Mouse (Mus musculus): ENCODE results near the gene Ppargc1a.
A peak's percentile ranks its signal among the peaks of the same experiment; 100 is the strongest.

Ppargc1a gene

DNA sequence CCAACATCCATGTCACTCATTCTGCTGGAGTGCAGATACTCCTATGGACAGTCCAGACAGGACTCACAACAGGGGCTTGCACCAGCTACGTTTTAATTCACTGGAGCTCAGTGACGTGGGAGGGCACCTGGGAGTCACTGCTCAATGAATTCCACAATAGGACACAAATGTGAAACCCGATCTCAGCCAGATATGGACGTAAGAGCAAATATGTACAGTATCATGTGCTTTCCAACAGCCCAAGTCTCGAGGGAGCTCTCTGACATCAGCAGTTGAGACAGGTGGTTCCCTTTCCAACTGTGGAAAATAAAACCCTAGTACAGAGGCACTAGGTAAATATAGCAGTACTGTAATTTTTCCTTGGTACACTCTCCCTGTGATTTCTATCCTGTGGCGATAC, at the start of gene Ppargc1a:
Gene Ppargc1a (minus strand): TSS at position 68 of the 400 bp plus-strand sequence.
- no peak for DNase-seq (ENCODE audit: inconsistent ontology term)

DNA sequence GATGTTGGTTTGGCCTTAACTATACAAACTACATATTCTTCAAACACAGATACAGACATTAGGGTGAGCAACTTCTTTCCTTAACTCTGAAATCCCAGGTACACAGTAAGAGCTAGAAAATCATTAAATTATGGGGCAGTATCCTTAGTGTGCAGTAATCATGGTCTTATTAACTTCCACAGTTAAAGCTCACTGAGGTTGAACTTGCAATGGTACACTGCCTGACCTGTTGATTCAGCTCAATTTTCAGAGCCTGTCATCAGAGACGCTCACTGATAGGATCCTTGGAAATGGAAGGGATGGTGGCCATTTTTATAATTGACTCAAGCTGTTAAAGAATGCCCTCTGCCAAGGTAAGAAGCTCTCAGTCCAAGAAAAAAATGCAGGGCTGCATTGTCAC, 49.4 kb upstream of the Ppargc1a start:
- no peak for DNase-seq (ENCODE audit: inconsistent ontology term)

DNA sequence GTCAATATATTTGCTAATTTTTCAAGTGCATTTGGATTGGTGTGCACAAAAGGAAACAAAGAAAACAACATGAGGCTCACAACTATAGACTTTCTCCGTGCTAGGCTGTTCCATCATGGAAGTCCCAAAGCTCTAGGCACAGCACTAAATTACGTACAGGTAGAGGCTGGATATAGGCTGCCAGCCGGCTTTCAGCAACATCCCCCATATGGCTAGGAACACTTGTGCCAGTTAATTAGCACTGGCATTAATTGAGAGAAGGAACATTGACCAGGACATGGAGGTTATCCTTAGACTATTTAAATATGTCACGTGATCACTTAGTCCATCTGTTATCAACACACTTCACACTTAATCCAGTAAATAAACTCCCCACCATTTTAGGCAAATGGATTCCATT, 44.5 kb upstream of the Ppargc1a start:
- no peak for DNase-seq (ENCODE audit: inconsistent ontology term)

DNA sequence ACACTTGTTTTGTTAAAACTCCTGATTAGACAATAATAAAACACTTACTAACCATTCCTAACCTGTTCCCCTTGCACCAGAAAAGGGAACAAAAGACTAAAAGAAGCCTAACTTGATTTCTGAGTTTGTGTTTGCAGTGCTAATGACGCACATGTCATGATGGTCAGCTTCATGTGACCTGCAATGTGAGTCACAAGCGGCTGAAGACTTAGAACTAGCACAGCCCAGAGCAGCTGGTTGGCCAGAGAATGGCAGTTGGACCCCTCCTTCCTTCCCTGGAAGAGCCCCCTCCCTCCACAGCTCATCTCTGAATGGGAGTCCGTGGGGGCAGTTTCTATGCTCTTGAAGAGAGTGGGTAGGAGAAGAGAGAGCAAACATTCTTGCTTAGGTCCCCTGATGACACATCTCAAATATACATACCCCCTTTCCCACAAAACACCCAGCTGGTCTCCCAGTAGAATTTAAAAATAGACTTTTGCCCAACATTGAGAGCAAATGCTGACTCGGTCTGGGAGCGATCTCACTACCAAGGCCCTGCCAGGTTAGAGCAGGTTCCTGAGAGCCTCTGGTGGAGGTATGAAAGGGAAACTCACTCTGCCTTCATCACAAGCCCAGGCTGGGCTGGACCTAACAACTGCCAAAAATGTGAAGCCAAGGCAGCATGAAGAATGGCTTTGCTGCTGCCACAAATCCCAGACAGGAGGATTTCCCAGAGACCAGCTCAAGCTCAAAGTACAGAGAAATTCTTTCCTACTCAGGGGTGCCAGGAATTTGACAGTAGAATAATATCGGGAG, 40.4 kb upstream of the Ppargc1a start:
- peak; percentile 46 for DNase-seq (ENCODE audit: inconsistent ontology term)

DNA sequence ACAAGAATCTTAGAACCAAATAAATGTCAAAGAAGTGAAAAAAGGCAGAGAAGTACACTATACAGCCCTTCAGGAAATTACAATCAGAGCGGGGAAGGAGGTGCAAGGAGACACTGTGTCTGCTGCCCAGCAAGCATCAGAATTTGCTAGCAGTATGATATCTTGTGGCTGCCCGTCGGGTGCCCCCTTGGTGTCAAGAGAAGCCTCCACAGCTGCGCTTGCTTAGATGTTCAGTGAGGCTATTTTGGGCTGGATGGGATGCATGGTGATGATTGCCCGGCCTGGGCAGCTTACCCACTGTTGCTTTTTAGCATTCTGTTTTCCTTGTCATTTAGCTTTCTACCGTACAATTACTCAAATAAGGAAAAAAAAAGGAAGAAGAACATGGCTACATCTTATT, 32.0 kb upstream of the Ppargc1a start:
- no peak for DNase-seq (ENCODE audit: inconsistent ontology term)

DNA sequence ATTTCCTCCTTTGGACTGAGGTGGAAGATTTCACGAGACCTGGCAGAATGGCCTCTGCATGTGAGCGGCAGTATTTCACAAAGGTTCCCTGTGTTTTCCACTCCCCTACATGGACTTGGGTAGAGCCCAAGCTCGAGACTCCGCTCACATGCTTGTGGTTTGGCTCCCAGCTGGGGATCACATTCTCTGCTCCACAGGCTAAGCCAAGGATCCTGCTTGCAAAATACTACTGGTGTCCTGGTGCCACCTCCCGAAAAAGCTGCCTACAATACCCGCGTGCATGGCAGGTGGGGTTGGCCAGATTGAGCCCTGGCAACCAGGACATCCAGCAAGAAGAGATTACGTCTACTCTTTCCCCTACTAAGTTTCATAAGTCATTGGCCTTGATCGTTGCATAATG, 28.1 kb upstream of the Ppargc1a start:
- peak; percentile 81 for DNase-seq (ENCODE audit: inconsistent ontology term)

DNA sequence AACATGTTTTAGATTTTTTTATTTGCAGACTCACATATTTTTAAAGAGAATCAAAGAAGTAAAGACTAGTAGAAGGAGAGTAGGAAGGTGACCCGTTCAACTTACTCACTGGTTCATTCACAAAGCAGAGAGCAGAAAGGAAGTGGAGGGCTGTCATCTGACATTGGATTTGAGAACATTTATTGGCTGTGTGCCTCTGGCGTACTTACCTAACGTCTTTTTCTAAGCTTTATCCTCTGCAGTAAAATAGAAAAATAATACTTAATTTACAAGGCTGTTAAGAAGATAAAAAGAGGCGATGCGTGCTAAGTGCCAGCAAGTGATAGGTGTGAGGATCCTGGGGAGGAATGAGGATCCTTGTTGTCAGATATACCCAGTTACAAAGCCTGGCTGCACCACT, 24.7 kb upstream of the Ppargc1a start:
- no peak for DNase-seq (ENCODE audit: inconsistent ontology term)

DNA sequence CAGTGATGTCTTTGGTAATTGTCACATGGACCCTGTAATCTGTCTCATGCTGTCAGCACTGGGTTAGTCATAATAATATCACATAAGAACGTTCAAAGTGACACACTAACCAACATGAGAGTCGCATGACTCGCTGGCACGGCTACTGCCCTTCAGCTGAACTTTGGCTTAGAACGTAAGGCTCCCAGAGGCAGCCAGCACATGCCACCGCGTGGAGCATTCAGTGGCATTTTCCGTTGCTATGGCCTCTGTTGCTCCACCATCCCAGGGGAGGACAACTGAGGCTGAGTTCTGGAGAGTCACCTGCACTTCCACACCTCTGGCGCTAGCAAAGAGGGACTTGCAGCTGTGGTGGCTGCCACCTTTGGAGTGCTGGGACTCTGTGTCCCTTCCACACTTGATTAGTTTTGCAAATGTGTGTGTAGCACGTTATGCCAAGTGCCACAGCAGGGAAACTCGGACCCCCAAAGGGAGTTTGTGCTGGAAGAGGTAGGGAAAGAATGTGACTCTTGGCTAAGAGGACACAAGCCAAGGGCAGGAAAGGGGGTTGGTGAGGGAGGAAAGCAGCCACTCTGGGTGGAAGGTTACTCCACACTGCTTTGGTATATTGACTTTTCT, 24.1 kb upstream of the Ppargc1a start:
- no peak for DNase-seq (ENCODE audit: inconsistent ontology term)

DNA sequence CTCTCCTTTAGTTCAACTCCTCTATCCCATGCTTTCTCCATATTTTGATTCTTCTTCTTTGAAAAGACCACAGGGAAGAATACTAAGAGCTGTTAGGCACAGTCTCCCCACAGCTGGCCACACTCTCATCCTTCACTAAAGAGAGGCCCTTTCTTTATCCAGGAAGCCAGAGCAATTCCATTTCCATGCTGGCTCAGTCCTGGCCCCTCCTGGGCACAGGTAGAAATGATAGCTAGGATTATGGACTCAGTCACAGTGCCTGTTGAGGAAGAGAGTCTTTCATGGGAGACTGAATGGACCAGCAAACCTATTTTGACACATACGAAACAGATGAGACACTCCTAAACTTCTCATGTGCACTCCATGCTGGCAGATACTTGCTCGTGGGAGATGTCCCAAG, 18.7 kb upstream of the Ppargc1a start:
- DNase-seq (ENCODE audit: inconsistent ontology term), result no peak

DNA sequence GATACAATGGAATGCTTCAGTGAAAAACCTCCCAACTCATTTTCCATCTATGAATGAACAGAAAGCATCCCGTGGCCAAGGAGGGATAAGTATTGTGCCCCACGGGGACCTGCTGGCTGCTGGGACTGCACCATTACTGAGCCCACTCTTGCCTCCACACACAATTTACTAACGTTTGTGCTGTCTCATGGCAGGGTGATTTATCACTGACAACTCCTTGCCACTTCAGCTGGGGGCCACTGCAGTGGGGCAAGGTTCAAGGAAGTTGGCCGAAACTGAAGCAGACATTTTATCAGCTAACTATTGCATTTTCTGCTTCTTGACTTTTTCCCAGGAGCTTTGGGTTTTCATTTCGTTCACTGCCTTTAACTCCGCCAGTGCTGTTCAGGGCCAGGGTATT, 17.5 kb upstream of the Ppargc1a start:
- no peak for DNase-seq (ENCODE audit: inconsistent ontology term)

DNA sequence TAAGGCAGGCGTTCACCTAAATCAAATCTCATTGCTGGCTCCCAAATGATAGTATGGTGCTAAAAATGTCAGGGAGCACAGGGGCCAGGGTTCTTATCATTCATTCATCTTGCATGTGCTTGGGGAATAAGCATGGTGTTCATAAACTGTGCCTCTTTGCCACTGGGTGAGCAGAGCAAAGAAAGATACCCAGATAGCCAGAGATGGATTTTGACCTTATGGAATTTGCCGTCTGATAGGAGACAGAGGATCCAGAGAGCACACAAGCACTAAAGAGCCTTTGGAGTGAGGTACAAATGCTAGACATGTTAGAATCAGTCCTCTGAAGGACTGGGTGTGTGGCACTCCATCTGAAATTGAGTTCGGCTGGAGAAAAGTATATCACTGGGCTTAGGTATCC, 16.7 kb upstream of the Ppargc1a start:
- DNase-seq (ENCODE audit: inconsistent ontology term), result no peak

DNA sequence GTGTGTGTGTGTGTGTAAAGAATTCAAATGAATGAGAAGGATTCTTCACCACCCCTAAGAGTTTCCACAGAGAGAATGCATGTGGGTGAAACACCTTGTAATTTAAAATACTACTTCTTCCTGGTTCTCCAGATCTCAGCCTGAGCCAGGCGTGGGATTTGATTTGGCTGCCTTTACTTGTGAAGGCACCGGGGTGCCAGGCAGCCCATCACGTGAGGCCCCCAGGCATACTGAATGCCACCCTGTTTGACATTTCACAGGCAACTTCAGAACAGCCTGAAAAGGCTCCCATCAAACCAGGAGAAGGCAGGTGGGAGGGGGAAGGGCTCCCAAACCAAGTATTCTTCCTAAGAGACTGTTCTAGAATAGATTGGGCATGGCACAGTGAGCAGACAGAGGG, 16.1 kb upstream of the Ppargc1a start:
- no peak for DNase-seq (ENCODE audit: inconsistent ontology term)

DNA sequence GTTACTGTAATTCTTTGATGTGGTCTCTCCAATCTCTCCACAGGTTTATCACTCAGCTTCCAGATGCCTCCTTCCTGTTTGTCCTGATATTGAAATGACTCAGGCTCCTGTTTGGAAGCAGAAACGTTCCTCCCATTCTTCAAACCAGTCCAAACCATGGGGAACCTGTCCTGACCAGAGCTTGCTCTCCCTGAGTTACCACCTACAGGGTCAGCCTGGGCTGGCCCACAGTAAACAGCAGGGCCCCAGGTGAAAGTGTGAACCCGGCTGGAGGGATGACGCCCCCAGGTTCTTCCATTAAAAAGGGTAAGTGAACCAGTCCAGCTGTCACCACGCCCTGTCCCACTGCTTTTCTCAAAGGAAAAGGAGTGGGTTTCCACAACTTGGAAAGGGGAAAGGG, 15.5 kb upstream of the Ppargc1a start:
- DNase-seq (ENCODE audit: inconsistent ontology term), result no peak

DNA sequence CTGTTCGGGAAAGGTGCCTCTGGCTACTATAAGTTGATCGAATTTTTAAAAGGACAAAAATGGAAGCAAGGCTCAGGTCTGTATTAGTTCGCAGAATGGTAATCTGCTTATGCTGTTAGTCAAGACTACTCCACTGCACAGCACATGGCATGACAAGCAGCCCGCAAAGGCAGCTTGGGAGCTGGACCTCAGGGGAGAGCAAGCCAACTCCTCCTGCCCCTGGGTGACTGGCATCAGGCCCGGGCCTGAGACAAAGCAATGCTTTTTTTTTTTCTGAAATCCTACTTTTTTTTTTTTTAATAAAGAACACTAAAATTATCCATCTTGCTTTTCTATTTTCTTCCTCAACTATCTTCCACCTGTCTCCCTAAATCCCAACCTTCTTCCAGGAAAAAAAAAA, 15.1 kb upstream of the Ppargc1a start:
- DNase-seq (ENCODE audit: inconsistent ontology term), result peak; percentile 72

DNA sequence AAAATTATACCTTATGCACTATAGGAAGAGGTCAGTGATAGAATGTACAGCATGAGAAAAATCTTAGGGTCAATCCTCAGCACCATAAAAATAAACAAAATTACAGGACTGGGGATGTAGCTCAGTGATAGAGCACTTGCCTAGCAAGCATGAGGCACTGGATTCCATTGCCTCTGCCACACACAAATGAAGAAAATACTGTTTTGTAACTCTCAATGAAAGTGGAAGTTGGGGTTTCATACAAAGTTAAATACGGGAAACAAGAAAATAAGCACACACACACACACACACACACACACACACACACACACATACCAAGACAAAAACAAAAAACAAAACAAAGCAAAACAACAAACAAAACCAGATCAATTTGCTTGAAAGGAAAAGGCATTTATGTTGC, 10.1 kb upstream of the Ppargc1a start:
- DNase-seq (ENCODE audit: inconsistent ontology term), result no peak

DNA sequence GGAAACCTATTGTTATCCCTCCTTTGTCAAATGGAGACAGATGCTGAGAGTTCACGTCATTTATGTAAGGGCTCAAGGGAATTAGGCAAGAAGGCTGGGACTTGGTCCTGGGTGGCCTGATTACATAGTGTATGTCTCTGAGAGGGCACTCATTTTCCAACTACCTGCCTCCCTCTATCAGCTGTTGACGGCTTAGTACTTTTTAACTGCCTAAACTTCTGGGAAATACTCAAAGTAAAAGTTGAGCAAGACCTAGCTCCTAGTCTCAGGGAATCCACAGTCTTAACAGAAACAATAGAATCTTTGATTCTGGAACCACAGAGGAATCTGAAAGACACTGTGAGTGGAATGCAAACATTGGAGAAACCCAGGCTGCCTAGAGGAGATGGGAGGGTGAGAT, 6.2 kb upstream of the Ppargc1a start:
- peak; percentile 58 for DNase-seq (ENCODE audit: inconsistent ontology term)

DNA sequence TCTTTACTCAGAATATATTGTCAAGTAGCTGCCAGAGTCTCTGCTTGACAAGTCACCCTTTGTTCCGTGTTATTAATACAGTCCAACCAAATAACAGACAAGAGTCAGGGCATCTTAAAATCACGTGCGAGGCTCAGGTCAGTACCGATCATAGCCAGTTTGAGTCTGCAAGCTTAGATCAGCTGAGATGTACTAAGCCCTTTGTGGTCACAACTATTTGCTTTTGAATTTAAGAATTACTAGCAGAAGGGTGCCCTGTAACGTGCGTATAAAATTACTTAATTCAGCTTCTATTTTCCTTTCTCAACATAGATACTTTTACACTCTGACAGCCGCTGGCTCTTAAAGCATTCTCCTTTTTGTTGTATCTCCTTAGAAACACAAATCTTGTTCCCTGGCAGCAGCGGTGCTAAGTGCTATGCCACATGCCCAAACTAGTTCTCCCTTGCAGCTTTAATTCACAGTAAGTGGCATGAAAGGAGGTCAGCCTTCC, 718 bp upstream of the Ppargc1a start:
- DNase-seq (ENCODE audit: inconsistent ontology term), result no peak

DNA sequence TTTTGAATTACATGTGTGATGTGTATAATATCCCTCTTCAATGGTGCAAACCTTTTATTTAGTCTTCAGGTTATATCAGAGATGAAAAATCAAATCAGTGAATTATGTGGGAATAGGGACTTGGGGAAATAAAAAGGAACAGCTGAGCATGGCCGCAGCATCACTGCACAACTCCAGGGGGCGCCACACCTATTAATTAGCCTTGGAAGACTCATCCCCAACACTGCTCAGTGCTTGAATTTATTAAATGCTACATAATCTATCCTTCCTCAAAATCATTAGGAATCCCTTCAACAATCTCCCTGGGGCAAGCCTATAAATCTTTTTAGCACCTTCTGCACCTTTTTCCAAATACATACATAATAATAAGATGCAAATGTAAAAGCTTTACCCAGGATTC, 1.9 kb downstream of the Ppargc1a start:
- no peak for DNase-seq (ENCODE audit: inconsistent ontology term)

DNA sequence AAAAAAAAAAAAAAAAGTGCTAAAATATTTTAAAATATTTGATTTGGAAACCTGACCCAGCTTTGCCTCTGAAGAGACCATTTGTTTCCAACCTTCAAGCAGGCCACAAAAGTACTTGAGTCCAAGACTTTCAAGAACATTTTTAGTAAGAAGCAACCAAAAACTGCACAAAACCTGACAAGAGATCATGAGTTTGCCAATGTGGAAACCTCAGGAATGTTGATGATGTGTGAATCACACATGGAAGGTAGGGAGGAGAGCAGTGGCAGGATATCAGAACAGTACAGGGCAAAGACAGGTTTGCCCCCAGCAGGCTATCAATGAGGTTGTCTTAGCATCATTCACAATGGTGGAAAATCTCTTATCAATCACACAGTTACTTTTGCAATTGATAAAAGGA, 2.5 kb downstream of the Ppargc1a start:
- no peak for DNase-seq (ENCODE audit: inconsistent ontology term)

DNA sequence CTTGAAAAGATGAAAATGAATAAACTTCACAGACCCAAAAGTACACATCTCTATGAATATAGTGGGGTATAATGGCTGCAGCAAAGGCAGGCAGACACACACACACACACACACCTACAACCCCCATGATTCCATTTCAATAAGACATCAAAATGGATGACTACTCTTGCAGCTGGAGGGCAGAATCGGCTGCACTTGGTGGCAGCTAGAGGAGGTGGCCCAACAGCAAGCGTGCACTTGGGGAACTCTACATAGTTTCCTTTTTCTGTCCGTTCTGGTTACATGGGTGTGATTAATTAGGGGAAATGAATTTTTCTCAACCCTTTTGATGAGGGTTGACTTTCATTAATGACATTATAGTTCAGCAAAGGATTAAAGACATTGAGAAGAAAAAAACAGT, 4.0 kb downstream of the Ppargc1a start:
- no peak for DNase-seq (ENCODE audit: inconsistent ontology term)

DNA sequence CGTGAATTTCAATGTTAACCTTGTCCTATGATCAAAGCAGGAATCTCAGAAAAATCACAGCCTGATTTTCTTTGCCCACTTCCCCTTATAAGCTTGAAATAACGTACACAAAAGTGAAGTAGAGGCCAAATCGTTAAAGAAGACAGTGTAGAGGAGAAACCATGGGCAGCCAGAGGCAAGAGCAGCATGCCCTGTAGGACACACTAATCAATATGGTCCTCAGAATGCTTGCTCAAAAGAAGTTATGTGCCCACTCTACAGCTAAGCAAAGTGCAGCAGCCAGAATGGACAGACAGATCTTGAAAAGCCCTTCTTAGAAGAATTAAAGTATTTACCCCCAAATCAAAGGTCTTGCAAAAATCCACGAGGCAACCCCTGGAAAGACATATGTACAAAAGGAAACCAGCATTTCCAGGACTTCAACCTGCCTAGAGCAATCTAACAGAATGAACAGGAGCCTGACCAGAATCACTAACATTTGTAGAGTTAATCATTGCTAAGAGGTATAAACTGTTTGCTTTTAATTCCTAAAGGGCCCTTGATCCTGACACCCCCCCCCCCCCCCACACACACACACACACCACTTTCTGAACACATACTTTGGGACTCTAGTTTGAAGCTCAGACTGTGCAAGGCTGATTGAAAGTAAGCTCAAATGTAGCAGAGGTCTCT, 9.8 kb downstream of the Ppargc1a start:
- DNase-seq (ENCODE audit: inconsistent ontology term), result no peak

DNA sequence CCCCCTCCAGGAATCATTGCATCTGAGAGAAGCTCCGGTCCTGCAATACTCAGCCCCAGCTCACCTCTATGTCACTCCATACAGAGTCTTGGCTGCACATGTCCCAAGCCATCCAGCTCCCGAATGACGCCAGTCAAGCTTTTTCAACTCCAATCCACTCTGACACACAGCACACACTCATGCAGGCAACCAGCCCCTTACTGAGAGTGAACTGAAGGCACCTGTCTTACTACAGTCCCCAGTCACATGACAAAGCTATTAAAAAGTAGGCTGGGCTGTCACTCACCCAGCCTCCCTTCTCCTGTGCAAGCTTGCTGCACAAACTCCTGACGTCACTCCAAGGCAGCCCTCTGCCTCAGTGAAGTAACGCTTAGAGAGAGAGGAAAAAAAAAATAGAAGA, 13.9 kb downstream of the Ppargc1a start:
- DNase-seq (ENCODE audit: inconsistent ontology term), result no peak

DNA sequence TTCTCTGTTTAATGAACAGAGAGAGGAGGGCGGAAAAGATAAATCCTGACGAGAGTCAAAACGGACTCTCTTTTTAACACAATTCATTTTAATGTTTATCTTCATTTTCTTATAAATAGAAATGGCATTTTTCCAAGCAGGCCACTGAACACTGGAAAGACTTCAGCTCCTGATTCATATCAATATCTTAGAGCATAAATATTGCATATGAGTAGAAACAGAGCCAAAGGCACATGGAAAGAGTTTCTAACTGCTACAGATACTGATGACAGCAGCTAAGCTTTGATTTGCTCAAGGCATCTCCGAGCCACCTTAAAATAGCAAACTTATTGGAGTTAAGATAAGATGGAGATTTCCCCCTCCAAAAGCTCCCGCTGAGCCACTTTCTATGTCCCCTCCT, 14.3 kb downstream of the Ppargc1a start:
- no peak for DNase-seq (ENCODE audit: inconsistent ontology term)

Data from Muller cell, postnatal 12 days (primary cell).